Mouse (Mus musculus) G1E-ER4 (cell line): ENCODE results near the gene Fam172a. TPM values are rescaled to one million over a fixed set of nuclear protein-coding genes. Genes with fewer than 3 reads are reported as not detected.

Experiments
- GATA1 ChIP-seq: IDR thresholded peaks from one replicate; pipeline ENCODE4 v1.8.0; 2012; ENCODE audit warnings: low read length, inconsistent platforms
- polyA plus RNA-seq: library from polyadenylated mRNA; stranded (reverse); fragments of >175 nt; gene quantifications from 2 replicates; pipeline ENCODE4 v1.2.3, GENCODE M21; 2012

The Fam172a gene
- polyA plus RNA-seq, 1 experiment: 98.9 TPM

DNA sequence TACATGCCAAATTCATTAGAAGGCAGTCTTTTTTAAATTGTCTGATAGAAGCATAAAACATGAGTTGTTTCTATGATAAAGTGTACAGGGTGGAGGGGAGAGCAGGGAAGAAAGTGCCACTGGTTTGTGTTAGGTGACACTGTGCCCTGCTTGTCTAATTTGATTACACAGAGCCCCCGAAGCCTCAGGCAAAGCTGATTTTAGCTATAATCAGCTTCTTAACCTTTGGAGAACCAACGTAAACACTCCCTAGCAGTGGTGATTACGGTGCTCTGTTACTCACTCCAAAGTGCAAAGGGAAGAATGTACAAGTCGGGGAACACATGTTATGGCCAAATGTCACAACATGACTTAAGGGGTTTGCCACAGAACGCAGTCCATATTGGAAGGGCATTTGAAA is 343.3 kb downstream of the Fam172a start:
- TF ChIP-seq GATA1: no peak

DNA sequence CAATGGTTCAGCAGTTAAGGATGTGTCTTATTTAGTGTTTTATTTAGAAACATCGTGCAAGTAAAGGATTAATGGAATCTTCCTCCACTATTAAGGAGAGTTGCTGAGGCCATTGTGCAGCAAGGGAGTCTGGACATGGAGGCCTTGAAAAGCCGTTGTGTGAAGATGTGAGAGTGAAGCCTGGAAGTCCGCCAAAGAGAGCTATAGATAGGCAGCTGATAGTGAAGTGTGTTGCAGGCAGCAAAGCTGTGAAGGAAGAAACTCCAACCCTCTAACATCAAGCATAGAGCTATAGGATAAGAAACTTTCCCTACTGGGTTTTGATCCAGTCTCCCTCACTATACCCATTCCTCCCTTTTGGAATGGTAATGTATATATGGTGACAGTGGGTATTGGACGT is 385.9 kb downstream of the Fam172a start:
- TF ChIP-seq GATA1: no peak

GRCm38 (mm10) chr13:78090701-78091100 is 388.9 kb downstream of the Fam172a start:
- TF ChIP-seq GATA1: no peak

DNA sequence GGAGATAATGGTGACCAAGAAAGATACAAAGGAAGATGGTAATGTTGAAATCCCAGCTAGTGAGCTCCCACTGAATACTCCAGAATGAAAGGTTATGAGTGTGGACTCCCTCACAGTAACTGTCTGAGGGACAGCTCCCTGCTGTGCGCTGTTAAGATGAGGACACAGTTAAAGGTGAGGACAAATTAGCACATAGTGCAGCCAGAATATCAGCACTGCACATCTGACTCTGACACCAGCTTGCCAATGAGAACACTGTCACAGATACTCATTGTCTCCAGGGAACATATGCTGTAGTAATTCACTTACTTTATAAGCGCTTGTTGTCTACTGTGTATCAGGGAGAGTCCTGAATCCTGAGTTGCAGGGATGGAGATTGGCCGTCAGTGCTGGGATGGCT is 390.1 kb downstream of the Fam172a start:
- TF ChIP-seq GATA1: no peak

GRCm38 (mm10) chr13:78094352-78094751 is 392.5 kb downstream of the Fam172a start:
- no peak for TF ChIP-seq GATA1

DNA sequence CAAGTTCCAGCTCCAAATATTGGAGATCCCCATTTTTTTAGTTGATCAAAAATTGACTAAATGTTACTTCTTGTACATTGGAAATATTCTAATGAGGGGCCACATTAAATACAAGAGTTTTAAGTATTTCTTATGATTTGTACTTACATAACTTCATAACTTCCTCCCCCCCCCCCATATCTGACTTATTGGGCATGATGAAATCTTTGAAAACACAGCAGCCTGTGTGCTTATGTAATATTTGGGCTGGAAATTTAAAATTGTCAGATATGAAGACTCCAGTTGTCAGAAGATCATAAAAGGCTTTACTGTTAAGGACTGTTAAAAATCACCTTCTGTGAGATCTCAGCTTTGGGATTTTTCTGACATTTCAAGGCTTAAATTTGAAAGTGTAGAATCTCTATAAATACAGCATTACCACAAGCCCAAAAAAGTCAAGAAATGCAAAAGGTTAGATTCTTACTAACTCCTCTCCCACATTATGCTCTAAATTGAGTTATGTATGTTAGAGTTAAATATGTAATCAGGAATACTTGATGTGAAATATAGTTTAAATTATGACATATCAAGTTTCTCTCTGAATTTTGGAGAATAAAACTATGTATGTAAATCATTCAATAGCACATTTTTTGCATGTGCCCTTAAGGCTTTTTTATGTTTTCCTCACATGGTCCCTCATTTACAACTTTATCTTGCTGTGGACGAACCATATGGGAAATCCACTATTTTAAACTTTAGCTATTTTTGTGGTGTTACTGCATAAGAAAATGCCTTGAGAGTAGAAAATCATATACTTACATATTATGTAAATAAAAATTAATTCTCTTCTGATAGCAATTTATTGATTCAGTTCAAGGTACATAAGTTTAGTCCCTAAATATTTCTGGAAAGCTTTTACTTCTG is 393.5 kb downstream of the Fam172a start:
- no peak for TF ChIP-seq GATA1

GRCm38 (mm10) chr13:78098858-78099445 is 397.1 kb downstream of the Fam172a start:
- no peak for TF ChIP-seq GATA1

DNA sequence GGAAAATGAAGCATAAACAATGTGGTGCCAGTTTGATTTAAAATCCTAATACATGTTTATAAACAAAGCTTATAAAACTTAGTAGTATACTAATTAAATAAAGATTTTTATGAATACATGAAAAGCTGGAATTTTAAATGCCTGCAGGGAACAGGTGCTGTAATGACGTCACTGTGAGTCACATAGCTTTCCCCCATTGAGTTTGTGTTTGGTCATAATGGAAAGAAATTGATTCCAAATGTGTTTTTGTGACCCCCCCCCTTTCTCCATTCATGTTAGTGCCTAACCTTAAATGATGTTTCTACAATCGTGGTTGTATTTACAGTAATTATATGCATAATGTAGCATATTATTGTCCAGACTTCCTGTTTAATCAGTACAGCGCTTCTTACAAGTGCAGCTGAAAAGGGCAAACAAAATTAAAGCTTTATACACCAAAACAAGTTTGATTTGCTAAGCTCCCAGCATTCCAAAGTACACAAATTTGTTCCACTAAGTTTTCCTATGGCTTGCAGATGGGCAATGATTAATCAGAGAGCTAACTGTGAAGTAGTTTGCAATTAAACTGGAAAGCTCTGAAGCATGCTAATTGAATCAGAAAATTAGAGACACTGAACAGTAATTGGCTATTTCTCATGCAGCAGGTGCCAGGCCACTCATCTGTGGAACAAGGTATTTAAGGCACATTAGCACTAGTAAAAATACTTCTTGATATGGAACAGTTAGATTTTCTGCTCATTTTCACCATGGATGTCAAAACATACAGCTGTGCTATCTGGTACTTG is 398.1 kb downstream of the Fam172a start:
- TF ChIP-seq GATA1: no peak

- TF ChIP-seq GATA1: no peak
These were observed 398.8 kb downstream of the Fam172a start for GRCm38 (mm10) chr13:78100664-78101063.

GRCm38 (mm10) chr13:78102337-78102736 is 400.5 kb downstream of the Fam172a start:
- no peak for TF ChIP-seq GATA1

GRCm38 (mm10) chr13:78104851-78105250 is 403.0 kb downstream of the Fam172a start:
- no peak for TF ChIP-seq GATA1

DNA sequence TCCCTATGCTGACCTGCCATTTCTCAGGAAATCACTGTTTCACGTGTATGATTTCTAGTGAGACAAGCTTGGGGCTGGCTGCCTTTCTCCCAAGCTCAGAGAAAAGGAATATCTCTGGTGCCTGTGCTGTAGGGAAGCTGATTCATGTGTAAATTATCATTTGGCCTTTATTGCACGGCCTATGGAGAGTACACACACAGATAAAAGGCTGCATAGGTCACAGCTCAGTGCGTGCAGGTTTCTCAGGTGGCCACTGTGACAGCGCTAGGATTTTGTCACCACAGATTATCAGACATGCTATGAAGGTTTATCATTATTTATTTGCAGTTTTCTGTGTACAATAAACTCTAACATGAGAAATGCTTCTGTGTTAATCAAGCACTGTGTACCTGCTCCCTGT is 408.8 kb downstream of the Fam172a start:
- no peak for TF ChIP-seq GATA1

DNA sequence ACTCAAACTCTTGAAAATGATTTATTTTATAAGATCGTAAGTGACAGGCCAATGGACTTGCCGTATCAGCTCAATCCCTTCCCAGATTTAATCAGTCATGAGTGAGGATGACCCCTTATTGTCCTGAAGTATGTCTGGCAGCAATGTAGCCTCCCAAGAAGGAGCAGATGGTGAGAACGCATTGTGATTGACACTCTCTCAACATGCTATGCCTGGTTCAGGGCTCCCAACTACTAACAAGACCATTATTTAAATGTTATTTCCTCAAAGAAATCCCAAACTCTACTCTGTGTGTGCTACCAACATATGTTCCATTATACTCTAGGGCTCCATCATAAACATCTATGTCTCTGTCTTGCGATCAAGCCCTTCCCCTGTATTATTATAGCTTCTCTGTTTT is 412.1 kb downstream of the Fam172a start:
- TF ChIP-seq GATA1: no peak

DNA sequence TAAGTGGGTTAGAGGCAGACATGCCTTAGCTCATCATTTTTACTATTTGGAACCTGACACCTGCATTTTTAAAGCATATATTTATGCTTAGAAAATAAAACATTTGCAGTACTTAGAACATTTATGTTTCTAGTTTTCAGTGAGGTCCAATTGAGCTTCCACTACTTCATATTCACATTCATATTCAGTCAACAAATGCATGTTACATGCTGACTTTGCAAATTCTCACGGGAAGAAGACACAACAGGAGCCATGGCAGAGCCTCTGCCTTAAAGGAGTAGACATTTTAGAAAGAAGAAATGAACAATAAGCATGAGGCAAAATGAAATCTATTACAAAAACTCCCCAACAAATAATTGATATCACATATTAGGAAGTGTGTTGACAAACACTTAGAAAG is 416.9 kb downstream of the Fam172a start:
- no peak for TF ChIP-seq GATA1

DNA sequence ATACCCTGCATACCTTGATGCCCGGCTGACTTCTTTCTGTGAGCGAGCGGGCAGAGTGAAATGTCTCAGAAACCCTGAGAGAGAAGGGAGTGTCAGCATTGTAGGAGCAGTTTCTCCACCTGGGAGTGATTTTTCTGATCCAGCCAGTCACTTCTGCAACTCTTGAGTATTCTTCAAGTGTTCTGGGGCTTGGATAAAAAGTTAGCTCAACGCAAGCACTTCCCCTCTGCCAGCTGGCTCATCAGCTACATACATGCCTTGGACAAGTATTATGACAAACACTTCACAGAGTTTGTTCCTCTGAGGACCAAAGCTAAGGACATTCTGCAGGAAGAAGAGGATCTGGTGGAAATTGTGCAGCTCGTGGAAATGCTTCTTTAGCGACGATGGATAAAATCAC is 420.2 kb downstream of the Fam172a start:
- TF ChIP-seq GATA1: no peak

GRCm38 (mm10) chr13:78123911-78124426 is 422.1 kb downstream of the Fam172a start:
- TF ChIP-seq GATA1: no peak
